Mouse (Mus musculus): ENCODE measurements around the gene Dusp22.

Gene Dusp22

GRCm38 (mm10) chr13:30722601-30723000 lies 62.8 kb downstream of the Dusp22 start:
- no peak for DNase-seq

DNA sequence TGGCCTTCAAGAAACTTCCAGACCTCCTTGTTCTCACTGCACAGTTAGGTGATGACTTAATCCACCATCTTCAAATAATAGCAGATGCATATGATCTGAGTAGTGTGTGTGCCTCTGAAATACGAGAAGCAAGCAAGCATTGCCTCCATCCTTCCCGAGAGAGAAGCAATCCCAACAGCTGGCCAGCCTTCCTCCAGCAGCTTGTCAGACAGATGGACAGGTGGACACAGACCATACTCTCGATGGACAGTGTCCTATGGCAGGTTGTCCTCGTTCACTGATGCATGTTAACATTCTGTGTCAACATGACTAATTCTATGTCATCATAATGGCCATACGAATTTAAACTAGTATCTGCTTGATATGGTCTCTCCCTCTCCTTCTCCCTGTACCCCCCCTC lies 63.5 kb downstream of the Dusp22 start:
- no peak for DNase-seq

DNA sequence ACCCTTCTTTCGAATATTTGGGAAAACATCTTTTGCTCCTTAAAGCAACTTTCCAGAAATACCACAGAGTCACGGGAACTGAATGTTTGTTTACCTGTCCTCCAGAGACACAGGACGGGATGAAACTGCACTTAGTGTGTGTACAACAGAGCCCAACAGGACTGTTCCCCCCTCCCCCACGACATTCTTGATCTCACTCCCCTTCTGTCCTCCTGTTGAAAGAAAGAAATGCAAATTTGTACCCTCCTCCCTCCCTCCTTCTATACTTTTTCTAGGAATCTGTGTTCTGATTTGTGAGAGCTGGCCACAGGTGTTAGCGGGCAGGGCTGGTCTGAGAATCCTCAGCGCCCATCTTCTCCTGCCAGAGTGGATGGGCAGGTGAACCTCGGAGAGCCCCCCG lies 64.1 kb downstream of the Dusp22 start:
- no peak for DNase-seq

DNA sequence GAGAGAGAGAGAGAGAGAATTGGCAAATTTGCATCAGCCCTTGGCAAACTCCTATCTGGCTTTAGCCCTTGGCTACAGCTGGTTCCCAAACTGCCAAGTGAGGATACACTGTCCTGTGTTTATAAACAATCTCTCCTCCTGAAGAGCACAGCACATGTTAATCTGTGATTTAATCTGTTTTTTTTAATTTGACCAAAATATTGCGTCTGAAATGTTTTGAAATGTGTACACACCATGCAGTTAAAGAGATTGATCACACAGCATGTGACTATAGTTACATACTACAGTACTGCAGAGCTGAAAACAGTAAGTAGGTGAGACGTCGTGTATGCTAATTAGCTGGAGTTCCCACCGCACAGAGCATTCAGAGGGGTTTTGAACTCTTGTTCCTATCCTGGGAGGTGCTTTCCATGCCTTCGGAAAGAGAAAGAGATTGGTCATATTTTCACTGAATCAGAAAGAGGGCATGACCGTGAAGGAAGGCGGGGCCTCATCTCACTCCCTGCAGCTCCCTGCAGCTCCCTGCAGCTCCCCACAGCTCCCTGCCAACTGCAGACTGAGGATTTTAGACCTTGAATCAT lies 65.0 kb downstream of the Dusp22 start:
- no peak for DNase-seq

DNA sequence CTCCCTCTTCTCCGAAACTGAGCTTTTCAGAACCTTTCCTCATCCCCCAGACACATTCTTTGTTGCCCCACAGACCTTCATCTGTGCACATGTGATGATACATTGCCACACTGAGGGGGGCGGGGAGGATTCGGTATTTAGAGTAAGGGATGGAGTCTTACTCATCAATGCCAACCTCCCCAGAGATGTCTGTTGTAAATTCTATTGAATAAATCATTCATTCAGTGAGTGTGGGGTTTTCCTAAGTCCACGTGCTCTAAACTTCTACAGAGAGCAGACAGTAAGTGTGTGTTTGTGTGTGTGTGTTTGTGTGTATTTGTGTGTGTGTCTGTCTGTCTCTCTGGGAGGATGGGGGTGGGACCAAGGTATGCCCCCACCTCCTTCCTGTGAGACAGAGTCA lies 67.1 kb downstream of the Dusp22 start:
- DNase-seq = no peak

DNA sequence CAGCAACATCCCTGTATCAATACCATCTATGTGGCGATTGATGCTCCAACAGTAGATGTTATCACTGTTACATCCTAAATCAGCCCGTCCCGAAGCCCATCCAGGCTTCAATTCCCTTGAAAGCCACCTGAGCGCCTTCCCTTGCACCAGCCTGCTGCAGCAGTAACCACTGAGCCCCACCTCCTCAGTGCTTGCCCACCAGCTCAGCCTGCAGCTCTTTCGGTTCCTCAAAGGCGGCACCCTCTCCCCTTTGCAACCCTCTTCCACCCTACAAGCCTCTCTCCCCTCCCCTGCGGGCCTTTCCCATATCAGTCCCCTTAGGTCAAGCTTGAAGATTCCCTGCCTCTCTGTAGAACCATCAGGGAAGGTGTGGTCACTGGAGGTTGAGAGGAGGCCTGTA lies 68.4 kb downstream of the Dusp22 start:
- DNase-seq = no peak

DNA sequence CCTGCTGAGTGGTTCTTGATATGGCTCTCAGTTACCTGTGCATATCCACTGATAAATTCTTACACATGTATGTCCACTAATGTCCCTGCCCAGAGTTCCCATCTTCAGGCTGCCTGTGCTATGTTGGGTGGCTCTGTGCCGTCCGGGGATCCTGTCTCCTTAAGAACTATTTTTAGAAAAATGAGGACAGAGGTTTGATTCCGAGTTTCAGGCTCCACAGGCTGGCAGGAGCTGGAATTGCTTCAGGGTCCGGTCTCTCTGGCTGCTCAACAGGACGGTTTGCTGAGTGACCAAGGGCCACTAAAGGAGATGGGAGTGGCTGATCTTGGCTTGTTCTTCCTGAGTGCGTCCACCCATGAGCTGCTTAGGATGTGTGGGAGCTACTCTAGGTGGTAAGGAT lies 69.4 kb downstream of the Dusp22 start:
- no peak for DNase-seq

DNA sequence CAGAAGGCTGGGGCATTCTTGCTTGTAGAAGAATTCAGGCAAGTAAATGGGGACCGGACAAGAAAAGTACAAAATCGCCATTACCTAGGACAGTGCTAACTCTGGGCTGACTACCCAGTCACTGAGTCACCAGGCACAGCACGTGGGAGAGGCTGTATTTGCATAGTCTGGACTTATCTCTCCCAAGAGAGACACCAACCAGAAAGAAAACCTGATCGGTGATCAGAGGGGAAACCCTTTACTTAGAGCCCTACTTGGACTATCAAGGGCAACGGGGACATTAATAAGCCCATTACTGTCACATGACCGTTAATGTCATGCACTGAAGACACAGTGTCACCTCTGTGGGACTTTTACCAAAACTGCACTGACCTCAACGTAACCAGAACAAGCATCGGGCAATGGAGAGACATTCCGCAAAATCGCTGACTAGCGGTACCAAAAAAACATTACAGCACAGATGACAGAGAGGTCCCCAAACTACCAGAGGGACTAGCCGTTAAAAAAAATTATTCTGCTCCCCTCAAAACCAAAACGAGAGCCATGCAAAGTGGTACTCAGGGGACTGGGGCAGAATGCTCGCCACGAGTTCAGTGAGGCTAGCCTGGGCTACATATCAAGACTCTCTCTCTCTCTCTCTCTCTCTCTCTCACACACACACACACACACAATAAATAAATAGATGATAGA lies 70.5 kb downstream of the Dusp22 start:
- DNase-seq = no peak

- no peak for DNase-seq
Observed at GRCm38 (mm10) chr13:30732709-30733445, 73.1 kb downstream of the Dusp22 start.

- no peak for DNase-seq
Observed at GRCm38 (mm10) chr13:30736721-30737120, 76.9 kb downstream of the Dusp22 start.

DNA sequence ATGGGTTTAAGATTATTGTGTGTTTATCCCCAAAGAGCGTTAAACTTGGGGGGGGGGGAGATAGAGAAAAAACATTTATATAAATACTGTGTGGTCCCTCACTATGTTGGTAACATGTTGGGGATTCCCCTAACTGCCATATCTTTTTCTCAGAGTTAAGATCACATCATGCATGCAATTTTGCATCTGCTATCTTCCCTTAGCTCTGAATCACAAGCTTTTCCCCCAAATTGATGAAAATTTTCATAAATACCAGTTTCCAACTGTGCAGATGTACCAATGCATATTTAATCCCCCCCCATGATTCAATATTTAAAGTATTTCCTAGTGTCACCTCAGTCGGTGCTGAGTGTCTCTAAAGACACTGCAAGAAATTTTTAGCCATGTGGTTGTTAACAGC lies 77.5 kb downstream of the Dusp22 start:
- no peak for DNase-seq

DNA sequence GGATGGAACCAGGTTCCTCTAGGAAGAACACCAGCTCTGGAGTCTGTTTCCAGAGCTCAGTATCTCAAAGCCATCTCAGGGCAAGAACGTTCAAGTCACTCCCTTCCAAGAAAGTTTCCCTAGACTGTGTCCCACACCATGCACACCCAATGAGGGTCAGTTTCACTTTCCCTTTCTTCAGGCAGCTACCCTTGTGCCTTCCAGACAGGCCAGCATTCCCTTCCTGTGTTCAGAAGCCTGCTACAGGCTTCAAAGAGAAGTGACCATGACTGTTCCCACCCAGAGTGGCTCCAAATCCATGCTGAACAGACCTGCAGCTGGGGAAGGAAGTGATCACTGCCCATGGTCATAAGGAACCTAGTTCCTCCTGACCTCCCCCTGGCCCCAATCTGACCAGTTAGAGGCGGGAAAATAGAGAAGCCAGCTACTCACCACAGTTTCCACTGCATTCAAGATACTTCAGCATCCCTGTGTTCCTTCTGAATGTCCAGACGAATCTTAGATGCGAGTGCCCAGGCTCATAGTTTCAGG lies 78.6 kb downstream of the Dusp22 start:
- DNase-seq = no peak

GRCm38 (mm10) chr13:30741172-30741571 lies 81.4 kb downstream of the Dusp22 start:
- no peak for DNase-seq

GRCm38 (mm10) chr13:30742411-30742970 lies 82.7 kb downstream of the Dusp22 start:
- no peak for DNase-seq

- DNase-seq = no peak
Observed at GRCm38 (mm10) chr13:30745121-30745520, 85.3 kb downstream of the Dusp22 start.

DNA sequence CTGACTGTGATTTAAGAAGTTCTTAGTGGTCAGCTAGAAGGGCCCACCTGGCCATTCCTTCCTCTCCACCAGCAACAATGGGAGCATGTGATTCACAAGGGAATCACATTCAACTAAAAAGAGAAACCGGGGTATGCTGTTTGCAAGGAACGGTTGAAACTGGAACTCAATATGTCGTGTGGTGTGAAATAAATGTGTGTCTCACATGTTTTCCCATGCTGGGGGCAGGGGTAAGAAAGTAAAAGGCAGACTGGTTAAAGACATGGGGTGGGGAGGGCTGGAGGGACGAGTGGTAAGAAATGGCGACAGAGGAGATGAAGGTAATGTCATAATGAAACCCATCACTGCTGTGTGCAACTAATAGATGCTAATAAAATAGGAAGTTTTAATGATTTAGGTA lies 87.3 kb downstream of the Dusp22 start:
- no peak for DNase-seq

- DNase-seq = no peak
Observed at GRCm38 (mm10) chr13:30747504-30747903, 87.7 kb downstream of the Dusp22 start.

- DNase-seq = no peak
Observed at GRCm38 (mm10) chr13:30748321-30748720, 88.5 kb downstream of the Dusp22 start.

- peak; percentile 62 to 73 for DNase-seq
Observed at GRCm38 (mm10) chr13:30749021-30749556, 89.3 kb downstream of the Dusp22 start, which contains the start of gene Irf4. TSS of gene Irf4 (plus strand) at chr13:30749226.

GRCm38 (mm10) chr13:30749557-30750141 lies 89.8 kb downstream of the Dusp22 start:
- DNase-seq = no peak

DNA sequence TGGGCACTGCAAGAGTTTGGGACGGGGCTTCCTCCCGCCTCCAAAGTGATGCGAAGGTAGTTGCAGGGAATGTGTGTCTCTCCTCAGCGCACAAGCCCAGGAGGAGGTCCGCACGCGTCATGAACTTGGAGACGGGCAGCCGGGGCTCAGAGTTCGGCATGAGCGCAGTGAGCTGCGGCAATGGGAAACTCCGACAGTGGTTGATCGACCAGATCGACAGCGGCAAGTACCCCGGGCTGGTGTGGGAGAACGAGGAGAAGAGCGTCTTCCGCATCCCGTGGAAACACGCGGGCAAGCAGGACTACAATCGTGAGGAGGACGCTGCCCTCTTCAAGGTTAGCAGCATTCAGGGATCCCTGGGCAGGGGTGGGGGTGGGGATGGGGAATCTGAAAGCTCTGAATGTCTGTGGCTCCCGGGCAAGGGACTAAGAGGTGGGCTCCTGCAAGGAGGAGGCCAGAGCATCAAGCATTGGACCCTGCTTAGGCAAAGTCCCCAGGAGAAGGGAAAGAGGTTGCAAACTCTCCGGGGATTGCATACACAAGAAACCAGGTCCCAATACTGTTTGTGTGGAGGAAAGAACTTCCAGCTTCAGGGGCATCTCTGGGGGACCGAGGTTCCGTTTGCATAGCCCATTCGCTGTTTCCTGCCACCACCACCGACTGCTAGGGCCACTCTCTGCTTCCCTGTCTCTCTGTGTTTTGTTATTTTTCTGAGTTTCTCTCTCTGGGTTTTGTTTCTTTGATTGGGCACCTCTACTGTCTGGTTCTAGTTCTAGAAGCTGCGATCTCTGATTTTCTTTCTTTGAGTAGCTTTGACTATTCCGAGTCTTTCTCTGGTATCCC lies 90.9 kb downstream of the Dusp22 start:
- DNase-seq = no peak

- DNase-seq = no peak
Observed at GRCm38 (mm10) chr13:30751304-30751580, 91.4 kb downstream of the Dusp22 start.

Measured in thymus, adult 18-20 months (tissue).